Mouse (Mus musculus) neural tube, embryonic 12.5 days (tissue): Measurements from ENCODE around the gene Fam19a3. TPM values are rescaled to one million over a fixed set of nuclear protein-coding genes. Genes with fewer than 3 reads are reported as not detected.
A peak's percentile ranks its signal among the peaks of the same experiment; 100 is the strongest.
"Not testable (repeated sequence)": the region's sequence is repeated elsewhere in the genome, so short reads cannot be mapped to it uniquely, and the experiment has no call there.

Experiments used
- ATAC-seq: fragments of 200-750 bp; cut with Nextera tagmentation; 2 replicates; pipeline ENCODE4 v1.8.0; 2017; ENCODE audit warnings: low read depth, mild to moderate bottlenecking, moderate TSS enrichment, moderate library complexity; ENCODE audit not compliant: low FRiP score
- H3K27ac ChIP-seq: fragments of 300-500 bp; sonication (generic); 2 replicates; pipeline ENCODE4 v1.5.1; 2016
- H3K27me3 ChIP-seq: fragments of 300-500 bp; sonication (generic); replicated peaks from 2 replicates; pipeline ENCODE4 v1.6.1; 2016; ENCODE audit warnings: mild to moderate bottlenecking
- H3K36me3 ChIP-seq: fragments of 300-500 bp; sonication (generic); 2 replicates; pipeline ENCODE4 v1.6.1; 2016; ENCODE audit warnings: mild to moderate bottlenecking
- H3K4me1 ChIP-seq: fragments of 300-500 bp; sonication (generic); 2 replicates; pipeline ENCODE4 v1.6.1; 2016
- H3K4me2 ChIP-seq: fragments of 300-500 bp; sonication (generic); replicated peaks from 2 replicates; pipeline ENCODE4 v1.6.1; 2016; ENCODE audit warnings: mild to moderate bottlenecking
- H3K4me3 ChIP-seq: fragments of 300-500 bp; sonication (generic); 2 replicates; pipeline ENCODE4 v1.5.1; 2016
- H3K9ac ChIP-seq: fragments of 300-500 bp; sonication (generic); 2 replicates; pipeline ENCODE4 v1.6.1; 2016; ENCODE audit warnings: mild to moderate bottlenecking
- H3K9me3 ChIP-seq: fragments of 300-500 bp; sonication (generic); 2 replicates; pipeline ENCODE4 v1.6.1; 2016; ENCODE audit warnings: mild to moderate bottlenecking
- WGBS: fragments of 180-500 bp; shearing (Covaris S2); methylation state at CpG from one replicate; pipeline ENCODE4 v1.1.7; 2016; 5-methylcytosine and 5-hydroxymethylcytosine counted together
- polyA plus RNA-seq: library from polyadenylated mRNA; unstranded; fragments of >200 nt; fragmentation: Nextera tagmentation; extraction: Ambion mirVana; gene quantifications from 2 replicates; pipeline ENCODE4 v1.2.1, GENCODE M21; 2016

Gene Fam19a3
- polyA plus RNA-seq, 1 experiment from 2014 or later = not detected

GRCm38 (mm10) chr3:104773301-104773700 lies 8.3 kb downstream of the Fam19a3 start:
- Histone ChIP-seq H3K9ac (no peak overlapping the region), H3K36me3 (no peaks in the 10 kb centered on the region), H3K4me3 (no peak overlapping the region), H3K4me2 (no peak overlapping the region), H3K27me3 (peaks cover 32% of the 10 kb centered on the region), H3K9me3 (no peaks in the 10 kb centered on the region), H3K4me1 (peaks cover 8% of the 10 kb centered on the region; the same call in 1 of the 2 replicates), H3K27ac (no peak overlapping the region)
- WGBS = 82% methylated on average over 7 of the region's 7 CpGs
- ATAC-seq = no peak

- no peak overlapping the region for H3K4me3 ChIP-seq
- 64% methylated on average over 6 of the region's 6 CpGs for WGBS
- peaks cover 14% of the 10 kb centered on the region for H3K27me3 ChIP-seq
- no peaks in the 10 kb centered on the region for H3K4me1 ChIP-seq
- ATAC-seq = no peak
- H3K36me3 ChIP-seq = no peaks in the 10 kb centered on the region
- no peaks in the 10 kb centered on the region for H3K9me3 ChIP-seq
- no peak overlapping the region for H3K9ac ChIP-seq
- no peak overlapping the region for H3K27ac ChIP-seq
- no peak overlapping the region for H3K4me2 ChIP-seq
Measured at GRCm38 (mm10) chr3:104771460-104771859, 10.2 kb downstream of the Fam19a3 start.

DNA sequence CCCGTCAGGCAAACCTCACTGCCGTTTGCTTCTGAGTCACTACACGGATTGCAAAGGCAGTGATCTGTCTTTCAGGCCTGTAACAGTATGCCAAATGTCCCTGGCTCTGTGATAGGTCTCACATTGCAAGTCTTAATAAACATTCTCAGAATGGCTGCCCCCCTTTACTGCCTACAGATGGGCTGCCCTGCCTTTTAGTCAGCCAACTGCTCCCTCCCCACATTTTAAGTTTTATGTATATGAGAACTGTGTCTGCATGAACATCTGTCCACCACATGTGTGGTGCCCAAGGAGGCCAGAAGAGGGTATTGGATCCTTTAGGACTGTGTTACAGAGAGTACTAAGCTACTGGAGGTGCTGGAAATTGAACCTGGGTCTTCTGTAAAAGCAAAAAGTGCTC lies 10.7 kb downstream of the Fam19a3 start:
- H3K4me3 ChIP-seq = no peak overlapping the region
- peaks cover 9% of the 10 kb centered on the region for H3K27me3 ChIP-seq
- no peak overlapping the region for H3K27ac ChIP-seq
- no peaks in the 10 kb centered on the region for H3K4me1 ChIP-seq
- H3K36me3 ChIP-seq = no peaks in the 10 kb centered on the region
- no peak overlapping the region for H3K9ac ChIP-seq
- WGBS = 79% methylated on average over 3 of the region's 3 CpGs
- H3K9me3 ChIP-seq = no peaks in the 10 kb centered on the region
- no peak overlapping the region for H3K4me2 ChIP-seq
- ATAC-seq = no peak

DNA sequence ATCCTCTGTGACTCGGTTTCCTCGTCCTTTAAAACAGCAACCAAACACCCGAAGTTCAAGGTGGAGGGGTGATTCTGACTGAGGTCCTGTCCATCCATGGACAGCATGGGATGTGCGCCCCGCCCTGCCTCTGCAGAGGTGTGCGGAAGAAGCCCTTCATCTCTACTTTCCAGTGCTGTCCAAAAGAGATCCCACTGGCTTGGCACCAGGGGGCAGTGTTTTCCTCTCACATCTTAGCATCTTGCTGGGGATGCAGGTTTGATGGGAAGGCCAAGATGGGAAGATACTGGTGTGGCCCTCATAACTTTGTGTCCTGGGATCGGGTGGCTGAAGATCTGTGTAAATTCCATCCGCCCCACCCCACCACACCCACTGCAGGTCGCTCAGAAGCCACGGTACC lies 11.6 kb downstream of the Fam19a3 start:
- Histone ChIP-seq H3K9me3 (no peaks in the 10 kb centered on the region), H3K9ac (no peak overlapping the region), H3K4me3 (no peak overlapping the region), H3K36me3 (no peaks in the 10 kb centered on the region), H3K27me3 (0 out of 2 replicates have a peak, but pooled peaks cover 5% of the 10 kb centered on the region), H3K27ac (no peak overlapping the region), H3K4me2 (no peak overlapping the region), H3K4me1 (no peaks in the 10 kb centered on the region)
- 59% methylated on average over 10 of the region's 10 CpGs for WGBS
- ATAC-seq = no peak

DNA sequence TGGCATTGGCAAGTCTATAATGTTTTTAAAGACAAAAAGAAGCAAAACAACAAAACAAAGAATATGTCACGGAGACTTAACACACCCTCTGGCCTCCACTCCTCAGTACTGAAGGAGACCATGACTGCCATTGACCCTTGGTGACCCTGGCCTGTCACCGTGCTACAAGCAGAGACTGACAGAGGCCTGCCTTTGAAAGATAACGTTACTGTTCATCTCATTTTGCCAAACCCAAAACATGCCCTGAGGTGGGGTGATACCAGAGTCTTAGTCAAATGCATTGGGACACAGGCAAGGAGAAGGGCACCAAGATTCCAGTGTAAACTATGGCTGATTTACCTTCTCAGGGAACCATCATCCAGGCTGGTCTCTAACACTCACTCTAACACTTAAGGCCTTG lies 12.5 kb downstream of the Fam19a3 start:
- H3K27ac ChIP-seq = no peak overlapping the region
- ATAC-seq = no peak
- H3K27me3 ChIP-seq = 0 out of 2 replicates have a peak, but pooled peaks cover 5% of the 10 kb centered on the region
- no peak overlapping the region for H3K9ac ChIP-seq
- H3K36me3 ChIP-seq = no peaks in the 10 kb centered on the region
- H3K4me3 ChIP-seq = no peak overlapping the region
- H3K4me1 ChIP-seq = no peaks in the 10 kb centered on the region
- WGBS = 37% methylated on average over 3 of the region's 3 CpGs
- H3K9me3 ChIP-seq = no peaks in the 10 kb centered on the region
- no peak overlapping the region for H3K4me2 ChIP-seq

- Histone ChIP-seq H3K4me3 (no peak overlapping the region), H3K27me3 (0 out of 2 replicates have a peak, but pooled peaks cover 5% of the 10 kb centered on the region), H3K4me2 (no peak overlapping the region), H3K9me3 (no peaks in the 10 kb centered on the region), H3K36me3 (no peaks in the 10 kb centered on the region), H3K4me1 (no peaks in the 10 kb centered on the region), H3K27ac (no peak overlapping the region), H3K9ac (no peak overlapping the region)
- no peak for ATAC-seq
- 83% methylated on average over 4 of the region's 4 CpGs for WGBS
Measured at GRCm38 (mm10) chr3:104767716-104768115, 13.9 kb downstream of the Fam19a3 start.

DNA sequence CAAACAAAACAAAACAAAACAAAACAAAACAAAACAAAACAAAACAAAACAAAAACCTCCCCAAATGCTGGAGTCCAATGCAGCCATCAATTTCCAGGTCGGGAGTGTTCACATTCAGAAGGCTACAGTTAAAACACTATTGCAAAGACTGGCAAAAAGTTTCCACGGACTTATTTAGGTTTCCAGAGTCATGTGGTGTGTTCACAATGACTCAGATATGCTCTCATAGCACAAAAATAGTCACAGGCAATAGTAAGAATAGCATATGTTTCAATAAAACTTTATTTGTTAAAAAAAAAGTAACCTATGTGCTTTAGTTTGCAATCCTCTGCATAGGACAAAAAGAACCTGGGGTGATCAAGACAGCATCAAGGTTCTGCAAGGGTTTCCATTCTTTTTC lies 14.5 kb downstream of the Fam19a3 start:
- no peak overlapping the region for H3K4me2 ChIP-seq
- 62% methylated on average over 2 of the region's 2 CpGs for WGBS
- ATAC-seq = no peak
- H3K36me3 ChIP-seq = no peaks in the 10 kb centered on the region
- H3K27me3 ChIP-seq = 0 out of 2 replicates have a peak, but pooled peaks cover 3% of the 10 kb centered on the region
- H3K9ac ChIP-seq = no peak overlapping the region
- no peaks in the 10 kb centered on the region for H3K9me3 ChIP-seq
- no peak overlapping the region for H3K27ac ChIP-seq
- no peak overlapping the region for H3K4me3 ChIP-seq
- H3K4me1 ChIP-seq = no peaks in the 10 kb centered on the region

GRCm38 (mm10) chr3:104765021-104765420 lies 16.6 kb downstream of the Fam19a3 start:
- peaks cover 7% of the 10 kb centered on the region; the same call in 1 of the 2 replicates for H3K27me3 ChIP-seq
- no peak for ATAC-seq
- no peak overlapping the region for H3K27ac ChIP-seq
- H3K9me3 ChIP-seq = no peaks in the 10 kb centered on the region
- no peaks in the 10 kb centered on the region for H3K4me1 ChIP-seq
- H3K9ac ChIP-seq = no peak overlapping the region
- WGBS = 20% methylated on average over 4 of the region's 4 CpGs
- H3K36me3 ChIP-seq = no peaks in the 10 kb centered on the region
- H3K4me2 ChIP-seq = no peak overlapping the region
- no peak overlapping the region for H3K4me3 ChIP-seq

DNA sequence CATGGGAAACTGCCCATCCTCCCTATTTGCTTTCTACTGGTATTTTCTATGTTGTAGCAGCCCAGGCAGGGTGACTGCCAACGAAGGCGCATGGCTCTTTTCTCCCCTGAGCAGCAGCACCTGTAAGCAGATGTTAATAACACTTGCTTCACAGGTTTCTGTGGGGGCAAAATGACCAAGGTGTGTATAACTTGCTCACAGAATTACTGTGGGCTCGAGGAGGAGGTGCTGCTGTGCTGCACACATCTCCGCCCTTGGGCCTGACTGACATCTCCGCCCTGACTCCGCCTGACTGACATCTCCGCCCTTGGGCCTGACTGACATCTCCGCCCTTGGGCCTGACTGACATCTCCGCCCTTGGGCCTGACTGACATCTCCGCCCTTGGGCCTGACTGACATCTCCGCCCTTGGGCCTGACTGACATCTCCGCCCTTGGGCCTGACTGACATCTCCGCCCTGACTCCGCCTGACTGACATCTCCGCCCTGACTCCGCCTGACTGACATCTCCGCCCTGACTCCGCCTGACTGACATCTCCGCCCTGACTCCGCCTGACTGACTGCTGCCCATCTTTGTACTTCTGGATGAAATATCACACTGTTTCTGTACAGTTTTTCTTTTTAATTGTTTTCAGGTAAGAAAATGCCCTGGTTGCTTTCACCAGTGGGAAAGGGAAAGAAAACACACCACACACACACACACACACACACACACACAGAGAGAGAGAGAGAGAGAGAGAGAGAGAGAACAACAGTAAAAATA lies 19.4 kb downstream of the Fam19a3 start:
- not testable (repeated sequence) for H3K9ac ChIP-seq, H3K4me1 ChIP-seq, H3K9me3 ChIP-seq, H3K36me3 ChIP-seq, H3K4me3 ChIP-seq, ATAC-seq, H3K27ac ChIP-seq, H3K27me3 ChIP-seq, H3K4me2 ChIP-seq
- WGBS = 26% methylated on average over 20 of the region's 20 CpGs

GRCm38 (mm10) chr3:104758869-104759268 lies 22.8 kb downstream of the Fam19a3 start:
- 13% methylated on average over 5 of the region's 5 CpGs for WGBS
- peak overlapping the region; percentile 55 for H3K9ac ChIP-seq
- H3K4me3 ChIP-seq = peak overlapping the region; percentile 31
- peaks cover 7% of the 10 kb centered on the region; the same call in 1 of the 2 replicates for H3K27me3 ChIP-seq
- no peak overlapping the region for H3K27ac ChIP-seq
- H3K9me3 ChIP-seq = no peaks in the 10 kb centered on the region
- no peaks in the 10 kb centered on the region for H3K36me3 ChIP-seq
- ATAC-seq = 0 out of 2 replicates have a peak, but pooled peaks have one; percentile 37
- peaks cover 6% of the 10 kb centered on the region; the same call in 1 of the 2 replicates for H3K4me1 ChIP-seq
- peak overlapping the region; percentile 66 for H3K4me2 ChIP-seq

DNA sequence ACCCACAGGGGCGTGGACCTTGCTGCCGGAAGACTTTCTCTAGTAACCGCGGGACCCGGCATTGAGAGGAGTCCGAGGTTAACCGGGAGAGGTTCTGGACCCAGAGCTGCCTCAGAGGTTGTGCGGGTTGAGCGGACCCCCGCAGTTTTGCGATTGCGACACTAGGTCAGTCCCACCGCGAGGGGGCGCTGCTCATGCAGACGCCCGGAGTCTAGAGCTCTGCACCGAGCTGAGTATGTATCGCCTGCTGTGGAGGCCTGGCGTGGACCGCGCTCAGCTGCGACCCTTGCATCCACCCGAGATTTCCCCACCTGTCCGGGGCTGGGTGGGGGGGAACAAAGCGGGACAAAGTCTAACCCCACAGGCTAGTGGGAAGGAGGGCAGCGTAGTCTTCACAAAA lies 23.2 kb downstream of the Fam19a3 start:
- Histone ChIP-seq H3K27ac (no peak overlapping the region), H3K4me1 (peaks cover 6% of the 10 kb centered on the region; the same call in 1 of the 2 replicates), H3K4me2 (peak overlapping the region; percentile 66), H3K36me3 (no peaks in the 10 kb centered on the region), H3K9ac (peak overlapping the region; percentile 55), H3K9me3 (no peaks in the 10 kb centered on the region), H3K27me3 (peaks cover 7% of the 10 kb centered on the region; the same call in 1 of the 2 replicates), H3K4me3 (peak overlapping the region; percentile 31)
- peak; percentile 87 for ATAC-seq
- 2% methylated on average over 27 of the region's 27 CpGs for WGBS

GRCm38 (mm10) chr3:104752845-104753244 lies 28.8 kb downstream of the Fam19a3 start:
- not testable (repeated sequence) for H3K36me3 ChIP-seq, H3K27me3 ChIP-seq, H3K9me3 ChIP-seq, H3K4me3 ChIP-seq, H3K4me1 ChIP-seq, H3K9ac ChIP-seq, H3K27ac ChIP-seq, ATAC-seq
- H3K4me2 ChIP-seq = 0 out of 2 replicates have a peak overlapping the region, but pooled peaks have one; percentile 18
- 11% methylated on average over 24 of the region's 25 CpGs for WGBS

- no peaks in the 10 kb centered on the region for H3K36me3 ChIP-seq
- no peak overlapping the region for H3K9ac ChIP-seq
- ATAC-seq = no peak
- H3K4me1 ChIP-seq = no peaks in the 10 kb centered on the region
- WGBS = 71% methylated on average over 1 of the region's 1 CpGs
- H3K27ac ChIP-seq = no peak overlapping the region
- no peak overlapping the region for H3K4me3 ChIP-seq
- H3K27me3 ChIP-seq = no peaks in the 10 kb centered on the region
- no peak overlapping the region for H3K4me2 ChIP-seq
- no peaks in the 10 kb centered on the region for H3K9me3 ChIP-seq
Measured at GRCm38 (mm10) chr3:104743864-104744263, 37.8 kb downstream of the Fam19a3 start.
